ENCODE assay signal across 12 mouse cellular contexts in genomic region chr1:36528351-36528750, GRCm38 (mm10). TPM values are rescaled to one million over a fixed set of nuclear protein-coding genes. Genes with fewer than 3 reads are reported as not detected.
DNase-seq lines count a peak whose midpoint lies in the region; ATAC-seq and TF ChIP-seq lines count a peak whose summit lies in the region.
"Had no signal": no experiment of that assay in that cellular context is flagged by ENCODE, and none has a peak within 500 bp of the region (broad histone marks: within the 10 kb centered on the region; RNA-seq: fewer than 3 reads in every experiment).

No protein-coding gene starts in this region.

- TF ChIP-seq CTCF in stomach, postnatal 0 days (IDR thresholded peaks at IDR 0.05; ENCODE audit: low read depth), result no peak
- no peak for TF ChIP-seq CTCF in kidney, adult 2 months (conservative IDR thresholded peaks at IDR 0.05; ENCODE audit: insufficient read depth, insufficient read length, low read depth, low read length)

- peak; percentile 13 for DNase-seq in embryonic facial prominence, embryonic 11.5 days (ENCODE audit: low spot score)
- no peak for DNase-seq in embryonic facial prominence, embryonic 10.5 days (ENCODE audit: low spot score)
- no peak for DNase-seq in stomach, postnatal 0 days (ENCODE audit: low spot score)
- peak; percentile 57 for DNase-seq in hindbrain, embryonic 14.5 days (ENCODE audit: low spot score)
- no peak for DNase-seq in kidney, adult 18-20 months
- DNase-seq in thymus, postnatal 0 days (ENCODE audit: low spot score), result no peak
- no peak for DNase-seq in kidney, adult 2 months
- DNase-seq: cerebellum, adult 9-11 months; kidney, postnatal 10 days; lung, adult 18-20 months had no signal

- no peak overlapping the region for H3K4me3 ChIP-seq in embryonic facial prominence, embryonic 11.5 days (ENCODE audit: low read depth, low read length)
- H3K4me3 ChIP-seq in embryonic facial prominence, embryonic 10.5 days, result no peak overlapping the region
- no peak overlapping the region for H3K4me3 ChIP-seq in stomach, embryonic 14.5 days (ENCODE audit: low read depth, low read length)
- H3K4me3 ChIP-seq in stomach, postnatal 0 days (ENCODE audit: low read depth, low read length), result no peak overlapping the region
- H3K4me3 ChIP-seq in hindbrain, embryonic 14.5 days (replicated peaks; ENCODE audit: low read length), result no peak overlapping the region
- no peak overlapping the region for H3K4me3 ChIP-seq in kidney, adult 2 months (ENCODE audit: insufficient read depth, low read depth, low read length)

- H3K36me3 ChIP-seq in embryonic facial prominence, embryonic 11.5 days (replicated peaks; ENCODE audit: control insufficient read depth, insufficient read depth, low read depth, low read length), result no peaks in the 10 kb centered on the region; the same call in 1 of the 2 replicates
- H3K36me3 ChIP-seq in embryonic facial prominence, embryonic 10.5 days (replicated peaks), result peaks cover 66% of the 10 kb centered on the region
- H3K36me3 ChIP-seq in stomach, embryonic 14.5 days (ENCODE audit: control insufficient read depth, insufficient read depth, low read length), result peaks cover 15% of the 10 kb centered on the region
- H3K36me3 ChIP-seq in stomach, postnatal 0 days (ENCODE audit: control insufficient read depth, insufficient read depth, low read length), result peaks cover 10% of the 10 kb centered on the region; the same call in 1 of the 2 replicates
- H3K36me3 ChIP-seq in hindbrain, embryonic 14.5 days (replicated peaks; ENCODE audit: control insufficient read depth, insufficient read depth), result peaks cover 39% of the 10 kb centered on the region
- H3K36me3 ChIP-seq in kidney, adult 2 months (ENCODE audit: control insufficient read depth, insufficient read depth, low read length), result no peaks in the 10 kb centered on the region; the same call in 1 of the 2 replicates

- no peaks in the 10 kb centered on the region for H3K27me3 ChIP-seq in embryonic facial prominence, embryonic 11.5 days (ENCODE audit: control insufficient read depth, insufficient read depth, low read length)
- H3K27me3 ChIP-seq in embryonic facial prominence, embryonic 10.5 days (replicated peaks; ENCODE audit: low read depth, poor library complexity, severe bottlenecking), result no peaks in the 10 kb centered on the region
- H3K27me3 ChIP-seq in stomach, embryonic 14.5 days (ENCODE audit: control insufficient read depth, insufficient read depth, low read length), result no peaks in the 10 kb centered on the region
- H3K27me3 ChIP-seq in stomach, postnatal 0 days (ENCODE audit: control insufficient read depth, insufficient read depth, low read length), result no peaks in the 10 kb centered on the region
- H3K27me3 ChIP-seq in hindbrain, embryonic 14.5 days (ENCODE audit: control insufficient read depth, insufficient read depth, low read length), result no peaks in the 10 kb centered on the region
- no peaks in the 10 kb centered on the region for H3K27me3 ChIP-seq in kidney, adult 2 months (replicated peaks; ENCODE audit: control insufficient read depth, insufficient read depth, low read length)

- TF ChIP-seq EP300 in stomach, postnatal 0 days (optimal IDR thresholded peaks at IDR 0.05), result no peak

- no peak overlapping the region for H3K9ac ChIP-seq in embryonic facial prominence, embryonic 11.5 days (replicated peaks; ENCODE audit: low read length)
- no peak overlapping the region for H3K9ac ChIP-seq in stomach, embryonic 14.5 days (replicated peaks; ENCODE audit: low read depth, low read length)
- no peak overlapping the region for H3K9ac ChIP-seq in stomach, postnatal 0 days (ENCODE audit: low read length)
- H3K9ac ChIP-seq in hindbrain, embryonic 14.5 days, result no peak overlapping the region

- WGBS in embryonic facial prominence, embryonic 11.5 days, result 64% methylated on average over 1 of the region's 1 CpGs
- 72% methylated on average over 1 of the region's 1 CpGs for WGBS in embryonic facial prominence, embryonic 10.5 days
- WGBS in stomach, embryonic 14.5 days, result 21% methylated on average over 1 of the region's 1 CpGs
- whole genome bisulfite sequencing in stomach, postnatal 0 days, result 4% methylated on average over 1 of the region's 1 CpGs
- 17% methylated on average over 1 of the region's 1 CpGs for WGBS in hindbrain, embryonic 14.5 days
- 21% methylated on average over 1 of the region's 1 CpGs for WGBS in kidney, adult 2 months

- ATAC-seq in embryonic facial prominence, embryonic 11.5 days (replicated peaks; ENCODE audit: insufficient number of reproducible peaks, low FRiP score, low TSS enrichment, low read depth), result no peak
- ATAC-seq in stomach, embryonic 14.5 days (ENCODE audit: insufficient number of reproducible peaks, insufficient read depth, low FRiP score, low read depth), result peak; percentile 16; the same call in 1 of the 2 replicates
- ATAC-seq in stomach, postnatal 0 days (ENCODE audit: low FRiP score, low TSS enrichment), result no peak
- peak; percentile 42 for ATAC-seq in hindbrain, embryonic 14.5 days (ENCODE audit: low FRiP score)

- H3K4me1 ChIP-seq in embryonic facial prominence, embryonic 11.5 days (ENCODE audit: control insufficient read depth, insufficient read depth, low read length), result no peaks in the 10 kb centered on the region
- 0 out of 2 replicates have a peak, but pooled peaks cover 4% of the 10 kb centered on the region for H3K4me1 ChIP-seq in embryonic facial prominence, embryonic 10.5 days
- 0 out of 2 replicates have a peak, but pooled peaks cover 1% of the 10 kb centered on the region for H3K4me1 ChIP-seq in stomach, embryonic 14.5 days (ENCODE audit: control insufficient read depth, insufficient read depth, low read length)
- H3K4me1 ChIP-seq in stomach, postnatal 0 days (replicated peaks; ENCODE audit: control insufficient read depth, insufficient read depth), result no peaks in the 10 kb centered on the region
- no peaks in the 10 kb centered on the region; the same call in 1 of the 2 replicates for H3K4me1 ChIP-seq in hindbrain, embryonic 14.5 days (replicated peaks; ENCODE audit: control insufficient read depth, insufficient read depth, low read length)
- no peaks in the 10 kb centered on the region for H3K4me1 ChIP-seq in kidney, adult 2 months (ENCODE audit: control insufficient read depth, insufficient read depth, low read length)

- no peaks in the 10 kb centered on the region for H3K9me3 ChIP-seq in embryonic facial prominence, embryonic 11.5 days (replicated peaks; ENCODE audit: control insufficient read depth, low read length)
- no peaks in the 10 kb centered on the region for H3K9me3 ChIP-seq in embryonic facial prominence, embryonic 10.5 days
- no peaks in the 10 kb centered on the region for H3K9me3 ChIP-seq in stomach, embryonic 14.5 days (ENCODE audit: control insufficient read depth, low read depth, low read length)
- H3K9me3 ChIP-seq in stomach, postnatal 0 days (ENCODE audit: control insufficient read depth, low read length), result no peaks in the 10 kb centered on the region
- no peaks in the 10 kb centered on the region for H3K9me3 ChIP-seq in hindbrain, embryonic 14.5 days (ENCODE audit: control insufficient read depth, low read length)

- H3K4me2 ChIP-seq in embryonic facial prominence, embryonic 11.5 days (ENCODE audit: low read depth, low read length), result no peak overlapping the region
- no peak overlapping the region for H3K4me2 ChIP-seq in stomach, embryonic 14.5 days (replicated peaks; ENCODE audit: low read depth, low read length)
- H3K4me2 ChIP-seq in stomach, postnatal 0 days (replicated peaks; ENCODE audit: low read depth), result no peak overlapping the region
- no peak overlapping the region for H3K4me2 ChIP-seq in hindbrain, embryonic 14.5 days (replicated peaks)

- no peak for TF ChIP-seq POLR2A in kidney, adult 2 months (IDR thresholded peaks at IDR 0.05; ENCODE audit: low read depth, low read length)

- H3K27ac ChIP-seq in embryonic facial prominence, embryonic 11.5 days (replicated peaks; ENCODE audit: low read depth, low read length), result no peak overlapping the region
- no peak overlapping the region for H3K27ac ChIP-seq in embryonic facial prominence, embryonic 10.5 days (replicated peaks)
- no peak overlapping the region for H3K27ac ChIP-seq in stomach, embryonic 14.5 days (ENCODE audit: low read length)
- no peak overlapping the region for H3K27ac ChIP-seq in stomach, postnatal 0 days (replicated peaks)
- peak overlapping the region; percentile 38; the same call in 1 of the 2 replicates for H3K27ac ChIP-seq in hindbrain, embryonic 14.5 days
- no peak overlapping the region for H3K27ac ChIP-seq in kidney, adult 2 months (ENCODE audit: insufficient read depth, low read depth, low read length)

RNA-seq across cellular contexts. Expression of gene Ankrd23, which starts 8.3 kb away (rescaled TPM):
- polyA plus RNA-seq in embryonic facial prominence, embryonic 11.5 days (2014; fragmentation: Nextera tagmentation; extraction: Ambion mirVana), result 4.6 and 6.0 TPM in 2 replicates
- polyA plus RNA-seq in embryonic facial prominence, embryonic 10.5 days (2016; fragmentation: Nextera tagmentation; extraction: Ambion mirVana), result 15.5 and 16.6 TPM in 2 replicates
- polyA plus RNA-seq in stomach, embryonic 14.5 days (2014; fragmentation: Nextera tagmentation; extraction: Ambion mirVana), result 16.8 and 19.4 TPM in 2 replicates
- 6.1 and 8.5 TPM in 2 replicates for polyA plus RNA-seq in stomach, postnatal 0 days (2015; fragmentation: Nextera tagmentation; extraction: Ambion mirVana)
- 6.9 and 10.6 TPM in 2 replicates for polyA plus RNA-seq in hindbrain, embryonic 14.5 days (2014; fragmentation: Nextera tagmentation; extraction: Ambion mirVana)
- 10.0 and 12.0 TPM in 2 replicates for polyA plus RNA-seq in thymus, postnatal 0 days (2015; fragmentation: Nextera tagmentation; extraction: Ambion mirVana)
- 11.8 and 37.9 TPM in 2 replicates for polyA plus RNA-seq in kidney, adult 2 months (2012; rRNA removed)

RNA-seq across cellular contexts. Expression of gene Gm42417, which starts 10.9 kb away (rescaled TPM):
- not detected in 2 replicates for polyA plus RNA-seq in embryonic facial prominence, embryonic 11.5 days (2014; fragmentation: Nextera tagmentation; extraction: Ambion mirVana)
- polyA plus RNA-seq in embryonic facial prominence, embryonic 10.5 days (2016; fragmentation: Nextera tagmentation; extraction: Ambion mirVana), result 0.54 TPM in 1 of 2 replicates, not detected in the other
- polyA plus RNA-seq in stomach, embryonic 14.5 days (2014; fragmentation: Nextera tagmentation; extraction: Ambion mirVana), result 0.39 TPM in 1 of 2 replicates, not detected in the other
- polyA plus RNA-seq in stomach, postnatal 0 days (2015; fragmentation: Nextera tagmentation; extraction: Ambion mirVana), result 0.28 and 0.33 TPM in 2 replicates
- 0.23 and 1.1 TPM in 2 replicates for polyA plus RNA-seq in hindbrain, embryonic 14.5 days (2014; fragmentation: Nextera tagmentation; extraction: Ambion mirVana)
- 0.26 and 0.60 TPM in 2 replicates for polyA plus RNA-seq in thymus, postnatal 0 days (2015; fragmentation: Nextera tagmentation; extraction: Ambion mirVana)
- not detected in 2 replicates for polyA plus RNA-seq in kidney, adult 2 months (2012; rRNA removed)
- polyA plus RNA-seq: frontal cortex, adult 2 months had no signal

RNA-seq across cellular contexts. Expression of gene Cnnm3, which starts 16.7 kb away (rescaled TPM):
- 3.5 and 5.4 TPM in 2 replicates for polyA plus RNA-seq in embryonic facial prominence, embryonic 11.5 days (2014; fragmentation: Nextera tagmentation; extraction: Ambion mirVana)
- 3.5 and 3.6 TPM in 2 replicates for polyA plus RNA-seq in embryonic facial prominence, embryonic 10.5 days (2016; fragmentation: Nextera tagmentation; extraction: Ambion mirVana)
- polyA plus RNA-seq in stomach, embryonic 14.5 days (2014; fragmentation: Nextera tagmentation; extraction: Ambion mirVana), result 6.2 and 8.4 TPM in 2 replicates
- polyA plus RNA-seq in stomach, postnatal 0 days (2015; fragmentation: Nextera tagmentation; extraction: Ambion mirVana), result 1.6 and 2.0 TPM in 2 replicates
- 6.1 and 6.8 TPM in 2 replicates for polyA plus RNA-seq in hindbrain, embryonic 14.5 days (2014; fragmentation: Nextera tagmentation; extraction: Ambion mirVana)
- polyA plus RNA-seq in thymus, postnatal 0 days (2015; fragmentation: Nextera tagmentation; extraction: Ambion mirVana), result 3.3 and 3.8 TPM in 2 replicates
- 19.8 and 29.5 TPM in 2 replicates for polyA plus RNA-seq in kidney, adult 2 months (2012; rRNA removed)

RNA-seq across cellular contexts. Expression of gene Ankrd39, which starts 18.9 kb away (rescaled TPM):
- polyA plus RNA-seq in embryonic facial prominence, embryonic 11.5 days (2014; fragmentation: Nextera tagmentation; extraction: Ambion mirVana), result 11.9 and 14.4 TPM in 2 replicates
- polyA plus RNA-seq in embryonic facial prominence, embryonic 10.5 days (2016; fragmentation: Nextera tagmentation; extraction: Ambion mirVana), result 18.9 and 20.3 TPM in 2 replicates
- polyA plus RNA-seq in stomach, embryonic 14.5 days (2014; fragmentation: Nextera tagmentation; extraction: Ambion mirVana), result 26.2 and 30.4 TPM in 2 replicates
- 19.5 and 20.1 TPM in 2 replicates for polyA plus RNA-seq in stomach, postnatal 0 days (2015; fragmentation: Nextera tagmentation; extraction: Ambion mirVana)
- 23.9 and 26.9 TPM in 2 replicates for polyA plus RNA-seq in hindbrain, embryonic 14.5 days (2014; fragmentation: Nextera tagmentation; extraction: Ambion mirVana)
- 20.0 and 22.7 TPM in 2 replicates for polyA plus RNA-seq in thymus, postnatal 0 days (2015; fragmentation: Nextera tagmentation; extraction: Ambion mirVana)
- polyA plus RNA-seq in kidney, adult 2 months (2012; rRNA removed), result 16.8 and 22.6 TPM in 2 replicates

RNA-seq across cellular contexts. Expression of gene Sema4c, which starts 29.8 kb away (rescaled TPM):
- 3.7 and 4.4 TPM in 2 replicates for polyA plus RNA-seq in embryonic facial prominence, embryonic 11.5 days (2014; fragmentation: Nextera tagmentation; extraction: Ambion mirVana)
- 24.9 and 25.9 TPM in 2 replicates for polyA plus RNA-seq in embryonic facial prominence, embryonic 10.5 days (2016; fragmentation: Nextera tagmentation; extraction: Ambion mirVana)
- polyA plus RNA-seq in stomach, embryonic 14.5 days (2014; fragmentation: Nextera tagmentation; extraction: Ambion mirVana), result 4.2 and 4.3 TPM in 2 replicates
- polyA plus RNA-seq in stomach, postnatal 0 days (2015; fragmentation: Nextera tagmentation; extraction: Ambion mirVana), result 5.0 and 5.1 TPM in 2 replicates
- polyA plus RNA-seq in hindbrain, embryonic 14.5 days (2014; fragmentation: Nextera tagmentation; extraction: Ambion mirVana), result 3.1 and 3.8 TPM in 2 replicates
- polyA plus RNA-seq in thymus, postnatal 0 days (2015; fragmentation: Nextera tagmentation; extraction: Ambion mirVana), result 5.5 and 6.0 TPM in 2 replicates
- polyA plus RNA-seq in kidney, adult 2 months (2012; rRNA removed), result 8.0 and 9.1 TPM in 2 replicates

Comparison
In these comparisons a context has a peak if more than half of its experiments do, and no peak if none do; other contexts are left out.
1. ATAC-seq: peak in stomach, embryonic 14.5 days (single experiment) and hindbrain, embryonic 14.5 days (single experiment); none in embryonic facial prominence, embryonic 11.5 days (single experiment) and stomach, postnatal 0 days (single experiment).
2. DNase-seq: peak in embryonic facial prominence, embryonic 11.5 days (single experiment) and hindbrain, embryonic 14.5 days (single experiment); none in embryonic facial prominence, embryonic 10.5 days (single experiment), stomach, postnatal 0 days (single experiment), kidney, adult 18-20 months (single experiment), thymus, postnatal 0 days (single experiment) and kidney, adult 2 months (single experiment).